Mouse (Mus musculus) c-Kit-positive CD71-positive TER-119-negative erythroid progenitor cells, embryonic 14.5 days (primary cell): Measurements from ENCODE around the gene Hsf2bp.

Experiments used
- DNase-seq: peaks from one replicate; pipeline ENCODE4 v3.0.0-alpha.2; 2013; ENCODE audit warnings: low read depth

The Hsf2bp gene

DNA sequence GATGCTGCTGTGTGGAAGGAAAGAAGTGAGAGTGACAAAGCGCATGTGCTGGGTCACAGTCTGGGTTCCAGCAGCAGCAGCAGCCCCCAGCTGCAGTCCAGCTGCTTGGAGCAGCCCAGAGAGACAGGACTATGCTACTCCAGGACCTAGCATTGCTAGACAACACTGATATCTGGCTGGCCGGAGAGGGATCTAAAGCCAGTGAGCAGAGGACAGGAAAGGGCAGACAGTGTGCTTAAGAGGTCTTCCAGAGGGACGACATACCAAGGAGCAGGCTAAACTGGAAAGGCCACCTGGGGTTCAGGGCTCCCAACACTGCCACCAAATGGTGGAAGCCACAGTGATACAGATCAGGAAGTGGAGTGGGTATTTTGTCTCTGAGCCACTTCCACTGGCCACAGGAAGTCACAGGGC is 99.0 kb downstream of the Hsf2bp start:
- no peak for DNase-seq

DNA sequence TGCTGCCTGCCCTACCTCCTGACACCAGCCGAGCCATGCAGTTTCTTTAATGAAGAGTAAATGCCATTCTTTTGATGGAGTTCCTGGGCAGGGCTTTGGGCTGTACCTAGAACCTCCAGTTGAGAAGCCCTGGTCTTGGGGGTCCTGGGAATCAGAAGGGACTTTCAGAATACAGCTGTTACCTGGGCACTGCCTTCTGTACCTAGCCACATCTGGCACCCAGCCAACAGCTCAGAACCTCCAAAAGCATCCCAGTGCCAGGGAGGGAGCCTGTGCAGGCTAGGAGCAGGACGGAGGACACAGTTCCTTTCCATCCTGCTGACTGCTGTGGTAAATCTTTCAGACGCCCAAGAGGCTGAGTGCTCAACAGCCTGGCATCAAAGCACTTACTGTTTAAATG is 100.3 kb downstream of the Hsf2bp start:
- DNase-seq = no peak

DNA sequence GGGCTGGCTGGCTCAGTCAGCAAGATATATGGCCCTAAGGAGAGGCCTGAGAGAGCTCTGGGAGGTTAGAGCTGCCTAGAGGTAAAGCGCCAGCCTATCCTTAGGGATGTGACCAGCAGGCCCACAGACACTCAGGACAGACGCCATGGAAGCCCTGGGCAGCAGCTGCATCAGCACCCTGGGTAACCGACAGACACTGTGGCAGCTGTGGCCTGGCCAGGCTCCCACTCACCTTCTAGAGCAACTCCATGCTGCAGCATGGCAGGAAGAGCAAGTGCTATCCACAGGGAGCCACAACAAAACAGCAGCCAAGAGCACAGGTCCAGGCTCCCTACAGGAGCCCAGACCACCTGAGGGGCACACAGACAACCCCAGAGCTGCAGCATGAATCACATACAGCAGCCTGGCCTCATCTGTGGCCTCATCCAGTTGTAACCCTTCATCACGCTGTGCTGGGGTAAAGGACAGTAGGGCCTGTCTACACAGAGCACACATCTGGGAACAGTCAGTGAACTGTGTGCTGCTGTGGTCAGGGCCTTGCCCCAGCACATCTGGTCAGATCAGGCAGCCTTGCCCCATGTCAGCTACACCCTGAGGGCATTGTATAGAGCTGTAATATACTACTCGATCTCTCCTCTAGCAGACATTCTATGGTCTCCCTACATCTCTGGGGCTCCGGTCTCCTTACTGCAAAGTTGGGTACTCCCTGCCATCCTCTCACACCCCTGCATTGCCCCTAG is 100.9 kb downstream of the Hsf2bp start:
- DNase-seq = no peak

DNA sequence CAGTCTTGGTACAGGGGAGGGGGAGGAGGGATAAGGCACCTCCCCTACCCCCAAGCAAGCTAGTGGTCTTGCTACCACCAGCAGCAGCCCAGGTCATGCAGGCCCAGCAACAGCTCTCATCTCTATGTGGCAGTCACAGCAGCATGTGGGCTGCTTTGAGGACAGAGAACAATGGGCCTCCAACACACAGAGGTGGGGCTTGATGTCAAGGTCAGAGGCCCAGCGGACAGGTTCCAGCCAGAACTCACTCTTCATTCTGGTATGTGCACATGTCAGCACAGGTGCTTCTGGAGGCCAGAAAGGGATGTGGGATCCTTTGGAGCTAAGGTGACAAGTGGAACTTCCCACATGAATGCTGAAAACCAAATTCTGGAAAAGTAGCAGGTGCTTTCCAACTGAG is 102.2 kb downstream of the Hsf2bp start:
- DNase-seq = no peak

DNA sequence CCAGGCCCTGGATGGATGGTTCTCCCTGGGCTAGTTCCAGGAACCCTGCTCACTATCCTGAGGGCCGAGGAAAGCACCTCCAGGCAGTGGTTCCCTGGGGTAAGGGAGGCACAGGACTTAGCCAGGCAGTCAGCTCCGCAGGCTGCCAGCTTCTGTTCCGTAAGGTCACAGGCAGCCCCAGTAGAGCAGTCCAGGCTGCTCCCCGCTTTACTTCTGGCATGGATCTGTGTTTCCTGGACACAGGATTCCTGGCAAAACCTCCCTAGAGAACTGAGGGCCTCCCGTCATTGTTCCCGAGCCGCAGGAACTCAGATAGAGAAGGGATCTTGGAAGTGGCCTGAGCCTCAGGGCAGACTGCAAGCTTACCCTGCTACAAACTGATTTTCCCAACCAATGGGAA is 104.7 kb downstream of the Hsf2bp start:
- no peak for DNase-seq

DNA sequence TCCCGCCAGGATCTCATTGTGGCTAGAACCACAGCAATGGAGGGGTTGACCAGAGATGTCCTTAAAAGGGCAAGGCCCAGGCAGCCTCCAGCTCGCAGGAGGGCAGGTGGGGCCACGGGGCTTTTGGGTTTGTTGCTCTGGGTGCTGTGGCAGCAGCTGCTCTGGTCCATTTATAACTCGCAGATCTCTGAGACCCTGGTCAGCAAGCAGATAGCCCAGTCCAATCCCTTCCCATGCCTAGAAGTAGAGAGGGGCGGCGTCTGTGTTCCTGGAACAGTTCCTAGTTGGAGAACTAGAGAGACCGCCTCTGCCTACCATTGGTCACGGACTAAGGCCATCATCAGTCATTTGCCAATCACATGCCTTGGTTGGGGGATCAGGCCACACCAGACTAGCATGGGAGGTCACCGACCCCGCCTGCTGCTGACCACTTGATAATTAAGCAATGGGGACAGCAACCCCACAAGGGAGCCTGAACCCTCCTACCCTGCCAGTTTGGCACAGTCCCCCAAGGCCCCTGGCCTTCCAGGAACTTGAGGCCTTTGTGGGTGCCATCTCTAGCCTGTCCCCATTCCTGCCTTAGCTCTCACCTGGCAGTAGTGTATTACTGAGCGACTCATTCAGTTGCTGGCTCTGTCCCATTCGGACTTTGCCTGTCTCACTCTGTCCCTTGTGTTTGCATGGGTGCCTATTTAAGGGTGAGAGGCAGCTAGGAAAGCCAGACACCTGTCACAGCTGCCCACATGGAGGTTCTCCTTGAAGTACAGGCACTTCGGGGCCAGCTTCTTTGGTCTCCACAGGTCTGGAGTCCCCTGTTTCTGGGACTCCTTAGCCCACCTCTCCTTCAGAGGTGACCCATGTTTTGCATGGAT is 106.1 kb downstream of the Hsf2bp start:
- DNase-seq = no peak

DNA sequence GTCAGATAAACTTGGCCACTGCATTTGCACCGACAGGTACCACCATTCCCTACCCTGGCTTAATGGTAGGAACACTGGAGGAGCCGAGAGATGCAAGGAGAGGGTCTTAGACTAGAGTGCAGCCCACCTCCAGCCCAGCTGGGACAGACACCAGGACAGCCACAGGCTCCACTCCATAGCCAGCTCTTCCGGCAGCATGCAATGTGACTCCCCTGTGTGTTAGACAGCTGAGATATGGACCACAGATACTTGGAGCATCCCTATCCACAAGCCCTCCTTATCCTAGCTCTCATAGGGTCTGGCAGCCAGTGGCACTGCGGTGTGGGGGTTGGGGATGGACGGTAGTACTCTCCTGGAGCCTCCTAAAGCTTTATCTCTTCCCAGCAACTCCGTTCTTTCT is 107.1 kb downstream of the Hsf2bp start:
- no peak for DNase-seq

DNA sequence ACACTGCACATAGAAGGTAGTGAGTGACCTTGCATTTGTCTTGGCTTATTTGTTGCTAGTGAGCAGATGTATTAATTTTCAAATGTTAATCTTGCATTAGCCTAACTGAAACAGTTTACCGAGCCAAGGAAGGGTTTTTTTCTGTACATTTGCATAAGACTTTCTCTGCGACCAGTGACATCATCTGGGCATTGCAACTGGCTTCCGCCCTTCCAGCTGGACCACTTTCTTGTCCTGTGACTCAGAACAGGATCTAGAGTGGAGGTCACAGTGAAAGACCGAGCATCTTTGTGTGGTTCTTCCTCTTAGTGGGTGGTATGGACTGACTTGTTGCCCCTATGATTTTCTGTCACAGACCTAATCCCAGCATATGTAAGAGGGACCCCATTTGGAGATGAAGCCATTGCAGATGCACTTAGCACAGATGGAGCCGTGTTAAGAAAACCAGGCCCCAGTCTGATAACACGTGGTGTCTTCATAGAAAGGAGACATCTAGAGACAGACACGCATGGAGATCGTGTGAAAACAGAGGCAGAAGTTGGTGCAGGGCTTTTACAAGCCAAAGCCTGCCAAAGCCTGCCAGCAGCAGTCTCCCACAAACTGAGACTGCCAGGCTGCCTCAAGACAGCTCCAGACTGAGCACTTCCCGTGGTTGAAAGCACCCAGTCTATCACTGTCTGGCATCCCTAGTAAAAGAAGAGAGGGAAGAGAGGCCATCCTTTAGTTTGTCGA is 108.1 kb downstream of the Hsf2bp start:
- DNase-seq = no peak

DNA sequence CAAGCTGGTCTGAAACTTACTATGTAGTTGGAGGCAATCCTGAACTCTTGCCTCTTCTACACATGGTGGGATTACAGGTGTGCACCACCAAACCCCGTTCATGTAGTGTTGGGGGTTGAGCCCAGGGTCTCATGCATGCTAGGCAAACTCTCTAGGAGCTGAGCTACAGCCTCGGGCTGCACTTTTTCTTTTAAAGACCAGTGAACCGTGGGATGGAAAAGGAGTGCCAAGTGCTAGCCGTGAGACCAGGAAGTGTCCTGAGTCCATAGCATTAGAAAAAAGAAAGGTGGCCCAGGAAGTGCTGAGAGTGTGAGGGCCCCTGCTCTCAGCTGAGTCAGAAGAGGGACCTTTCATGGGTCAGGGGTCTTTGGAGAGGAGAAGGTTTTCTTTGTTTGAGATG is 111.9 kb downstream of the Hsf2bp start:
- no peak for DNase-seq

DNA sequence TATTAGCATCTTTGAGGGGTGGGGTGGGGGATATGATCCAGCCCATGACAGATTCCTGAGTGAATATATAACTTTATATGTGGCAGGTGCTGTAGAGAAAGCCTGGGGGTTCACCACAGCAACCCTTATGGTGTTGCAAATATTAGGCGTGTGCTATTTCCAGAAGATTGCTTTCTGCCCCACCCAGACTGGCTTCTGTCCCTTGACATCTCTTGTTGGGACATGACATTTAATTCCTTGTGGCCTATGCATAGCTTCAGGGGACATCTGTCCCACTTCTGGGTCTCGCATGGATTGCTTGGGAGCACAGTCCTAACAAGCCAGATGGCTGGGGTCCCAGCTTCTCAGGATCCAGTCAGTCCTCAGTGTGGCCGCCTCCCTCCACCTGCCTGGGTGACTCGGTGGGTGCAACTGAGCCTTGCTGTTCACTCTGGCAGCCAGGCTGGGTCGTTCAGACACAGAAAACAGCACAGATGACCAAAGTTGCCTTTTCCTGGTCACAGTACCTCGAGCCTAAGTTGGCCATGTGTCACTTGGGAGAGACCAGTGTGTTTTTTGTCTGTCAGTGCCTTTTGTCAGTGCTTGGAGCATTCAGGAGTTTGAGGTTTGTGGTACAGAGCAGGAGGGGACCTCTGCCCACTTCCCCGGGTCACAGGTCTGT is 112.7 kb downstream of the Hsf2bp start:
- no peak for DNase-seq

DNA sequence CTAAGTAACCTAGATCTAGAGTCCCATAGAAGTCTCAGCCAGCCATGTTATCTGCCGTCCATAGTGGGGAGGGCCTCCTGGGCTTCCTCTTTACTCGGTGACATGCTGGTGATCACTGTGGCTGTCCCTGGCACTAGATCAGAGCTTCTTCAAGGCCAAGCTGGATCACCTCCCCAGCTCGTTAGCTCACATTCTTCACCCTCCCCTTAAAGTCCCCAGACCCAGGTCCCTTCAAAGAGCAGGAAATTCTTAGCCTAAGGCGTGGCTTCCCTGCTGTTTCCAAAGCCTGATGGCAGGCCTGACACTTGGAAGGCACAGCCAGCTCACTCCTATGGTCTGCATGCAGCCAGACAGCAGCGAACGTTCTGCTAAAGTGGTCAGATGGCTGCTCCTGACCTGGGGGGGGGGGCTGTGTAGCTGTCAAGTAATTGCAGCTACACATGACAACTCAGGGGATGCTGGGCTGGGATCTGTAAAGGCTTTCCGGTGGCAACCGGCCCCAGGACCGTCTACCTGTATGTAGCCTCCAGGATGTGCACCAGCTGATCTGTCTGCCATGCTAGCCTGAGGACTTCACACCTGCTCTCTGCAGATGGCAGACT is 115.5 kb downstream of the Hsf2bp start:
- DNase-seq = no peak

DNA sequence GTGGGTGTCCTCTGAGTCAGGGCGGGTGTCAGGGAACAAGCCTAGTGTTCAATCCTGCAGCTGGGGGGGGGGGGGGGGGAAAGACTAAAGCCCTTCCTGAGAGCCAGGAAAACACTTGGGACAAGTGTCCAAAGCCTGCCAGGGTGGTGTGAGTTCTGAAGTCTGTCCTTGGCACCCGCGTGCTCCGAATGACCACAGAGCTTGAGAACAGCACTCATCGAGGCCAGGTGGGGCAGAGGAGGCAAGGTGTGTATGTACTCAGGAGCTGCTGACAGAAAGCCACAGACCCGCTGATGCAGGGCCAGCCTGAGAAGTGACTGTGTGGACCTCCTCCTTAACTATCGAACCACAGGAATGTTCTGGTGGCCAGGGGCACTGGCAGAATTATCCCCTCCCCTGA is 116.5 kb downstream of the Hsf2bp start:
- DNase-seq = no peak

DNA sequence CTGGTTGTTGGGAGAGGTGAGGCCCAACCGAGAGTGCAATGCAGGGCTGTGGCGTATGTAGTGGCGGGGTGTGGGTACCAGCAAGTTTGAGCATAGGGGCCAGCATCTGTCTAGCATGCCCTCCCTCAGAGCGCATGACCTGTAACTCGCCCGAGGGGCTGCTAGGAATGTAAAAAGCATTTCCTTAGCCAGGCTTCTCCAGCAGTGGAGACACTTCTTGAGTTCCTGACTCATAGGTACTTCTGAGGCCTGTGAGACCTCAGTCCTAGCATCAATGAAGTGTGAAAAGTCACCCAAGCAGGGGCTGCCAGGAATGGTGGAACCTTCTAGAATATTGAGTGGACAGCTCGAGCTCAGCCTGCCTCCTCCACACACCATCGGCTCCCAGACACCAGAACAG is 117.8 kb downstream of the Hsf2bp start:
- DNase-seq = no peak

DNA sequence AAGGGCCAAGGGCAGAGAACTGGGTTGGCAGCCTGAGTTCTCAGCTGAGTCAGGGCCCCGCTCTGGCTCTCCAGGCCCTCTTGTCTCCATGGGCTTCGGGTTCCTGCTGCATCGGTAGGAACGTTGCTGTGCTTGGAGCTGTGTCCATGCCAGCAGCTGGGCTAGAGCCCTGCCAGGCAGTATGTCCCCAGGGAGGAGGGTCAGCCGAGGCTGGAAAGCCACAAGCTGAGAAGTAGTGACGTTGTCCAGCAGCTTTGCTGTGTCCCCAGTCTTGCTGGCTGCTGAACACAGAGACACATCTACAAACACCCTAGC is 119.7 kb downstream of the Hsf2bp start:
- DNase-seq = no peak

DNA sequence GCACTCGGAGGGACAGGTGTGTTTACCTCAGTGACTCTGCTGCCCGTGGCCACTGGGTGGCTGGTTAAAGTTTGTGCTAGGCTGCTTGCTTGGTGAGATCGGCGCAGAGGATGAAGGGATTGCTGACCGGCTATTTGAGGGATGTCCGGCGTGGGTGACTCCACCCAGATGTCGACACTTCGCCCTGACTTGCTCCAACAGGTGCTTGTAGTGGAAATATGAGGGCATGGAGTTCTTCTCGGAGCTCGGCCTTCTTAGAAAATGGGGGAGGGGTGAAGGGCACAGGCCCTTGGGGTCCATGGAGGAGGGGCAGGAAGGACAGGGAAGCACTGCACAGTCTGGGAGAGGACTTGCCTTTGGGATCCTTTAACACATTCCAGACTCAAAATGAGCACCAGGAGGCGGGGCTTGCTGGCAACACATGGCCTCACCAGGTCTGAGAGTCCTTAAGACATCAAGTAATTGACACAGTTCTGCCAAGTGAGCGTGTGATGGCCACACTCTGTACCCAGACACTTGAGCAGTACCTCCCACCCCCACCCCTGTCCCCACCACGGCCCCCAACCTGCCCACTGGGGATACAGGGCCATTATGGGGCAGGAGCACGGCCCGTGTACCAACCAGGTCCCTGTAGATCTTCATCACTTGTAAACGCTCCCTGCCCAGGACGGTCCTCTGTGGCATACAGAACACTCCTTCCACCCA is 120.2 kb downstream of the Hsf2bp start:
- no peak for DNase-seq

DNA sequence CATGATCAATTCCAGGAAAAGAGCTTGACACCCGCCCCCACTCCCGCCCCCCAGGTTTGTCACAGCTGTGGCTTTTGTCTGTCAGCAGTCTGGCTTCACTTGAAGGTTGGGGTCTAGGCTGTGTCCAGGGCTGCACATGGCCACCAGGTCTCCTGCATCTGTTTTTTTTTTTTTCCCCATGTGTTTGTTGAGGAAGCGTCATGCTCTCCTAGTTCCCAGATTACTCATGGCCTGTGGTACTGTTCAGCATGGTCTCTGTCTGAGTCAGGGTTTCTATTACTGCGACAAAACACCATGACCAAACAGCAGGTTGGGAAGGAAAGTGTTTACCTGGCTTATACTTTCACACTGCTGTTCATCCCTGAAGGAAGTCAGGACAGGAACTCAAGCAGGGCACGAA is 121.8 kb downstream of the Hsf2bp start:
- DNase-seq = no peak

DNA sequence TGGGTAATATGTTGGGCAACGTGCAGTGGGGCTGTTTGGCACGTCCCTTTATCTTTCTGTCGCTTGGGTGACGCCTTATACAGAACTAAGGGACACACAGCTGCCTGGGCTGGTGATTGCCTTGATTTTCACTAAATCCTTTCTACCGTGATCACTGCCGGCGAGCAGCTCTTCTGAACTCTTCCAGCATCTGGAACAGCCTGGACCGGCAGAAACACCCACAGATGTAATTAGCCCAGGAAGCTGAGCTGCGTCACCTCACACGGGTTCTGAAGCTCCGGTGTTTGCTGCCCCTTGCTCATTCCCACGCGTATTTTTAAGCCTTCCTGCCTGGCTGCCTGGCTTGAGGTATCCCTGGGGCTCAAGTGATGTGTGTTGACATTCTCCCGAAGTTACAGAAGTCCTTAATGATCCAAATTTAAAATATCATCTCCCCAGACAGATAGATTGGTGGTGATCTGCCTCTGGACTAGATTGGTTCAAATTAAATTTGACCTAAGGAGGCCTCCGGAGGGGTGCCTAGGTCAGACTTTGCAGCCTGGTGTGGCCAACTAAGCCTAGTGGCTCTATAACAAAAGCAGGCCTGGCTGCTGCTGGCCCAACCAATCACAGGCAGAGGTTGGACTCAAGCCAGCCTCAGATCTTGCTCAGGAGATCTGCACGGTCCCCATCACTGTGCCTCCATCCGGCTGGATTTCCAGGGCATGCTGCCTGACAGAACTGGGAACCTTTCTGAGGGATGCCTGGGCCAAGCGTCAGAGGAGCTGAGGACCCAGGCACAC is 123.1 kb downstream of the Hsf2bp start:
- no peak for DNase-seq

DNA sequence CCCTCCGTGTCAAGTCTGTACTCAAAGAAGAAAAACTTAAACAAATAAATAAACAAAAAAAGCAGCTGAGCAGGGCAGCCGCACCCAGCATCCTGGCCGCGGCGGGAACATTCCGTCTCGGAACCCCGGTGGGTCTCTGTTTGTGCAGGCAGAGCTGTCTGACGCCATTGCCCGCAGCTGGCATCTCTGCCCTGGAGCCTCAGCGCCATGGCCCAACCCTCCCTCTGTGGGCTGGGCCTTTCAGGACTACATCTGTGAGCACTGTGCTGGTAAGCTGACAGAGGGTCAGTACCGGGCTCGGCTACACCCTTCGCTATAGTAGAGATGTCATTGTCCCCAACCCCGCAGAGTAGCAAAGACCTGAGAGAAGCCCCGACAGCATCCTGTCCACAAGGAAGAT is 123.8 kb downstream of the Hsf2bp start:
- no peak for DNase-seq

DNA sequence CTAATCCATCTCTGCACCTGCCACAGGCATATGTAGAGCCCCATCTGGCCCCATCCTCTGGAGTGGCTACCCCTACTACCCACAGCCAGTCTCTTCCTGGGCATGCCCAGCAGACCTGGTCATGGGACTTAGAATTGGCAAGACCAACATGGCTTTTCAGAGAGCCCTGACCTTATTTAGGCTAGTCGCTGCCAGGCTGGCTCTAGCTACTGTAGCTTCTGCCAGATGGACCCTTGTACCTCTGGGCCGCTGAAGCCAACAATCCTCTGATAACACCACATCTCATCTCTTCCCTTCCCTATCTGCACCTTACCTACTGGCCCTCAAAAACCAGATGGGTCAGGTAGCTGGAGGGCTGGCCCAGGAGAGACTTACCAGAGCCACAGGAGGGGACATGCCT is 127.2 kb downstream of the Hsf2bp start:
- DNase-seq = no peak

DNA sequence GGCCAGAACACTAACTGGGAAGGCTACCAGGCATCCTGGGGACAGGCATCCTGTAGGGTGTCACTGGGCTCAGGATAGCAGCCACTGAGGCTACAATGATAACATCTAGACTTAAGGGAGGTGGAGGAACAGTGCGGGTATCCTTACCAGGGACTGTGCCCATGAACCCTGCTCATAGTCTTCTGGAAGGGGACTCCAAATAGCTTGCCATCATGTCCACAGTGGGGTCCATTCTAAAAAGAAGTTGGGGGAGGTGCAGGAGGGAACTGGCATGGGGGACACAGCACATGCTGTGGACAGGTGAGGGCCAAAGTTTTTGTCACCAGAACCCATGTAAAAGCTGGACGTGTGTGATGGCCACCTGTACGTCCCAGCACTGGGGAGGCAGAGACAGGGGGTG is 129.7 kb downstream of the Hsf2bp start:
- DNase-seq = no peak

DNA sequence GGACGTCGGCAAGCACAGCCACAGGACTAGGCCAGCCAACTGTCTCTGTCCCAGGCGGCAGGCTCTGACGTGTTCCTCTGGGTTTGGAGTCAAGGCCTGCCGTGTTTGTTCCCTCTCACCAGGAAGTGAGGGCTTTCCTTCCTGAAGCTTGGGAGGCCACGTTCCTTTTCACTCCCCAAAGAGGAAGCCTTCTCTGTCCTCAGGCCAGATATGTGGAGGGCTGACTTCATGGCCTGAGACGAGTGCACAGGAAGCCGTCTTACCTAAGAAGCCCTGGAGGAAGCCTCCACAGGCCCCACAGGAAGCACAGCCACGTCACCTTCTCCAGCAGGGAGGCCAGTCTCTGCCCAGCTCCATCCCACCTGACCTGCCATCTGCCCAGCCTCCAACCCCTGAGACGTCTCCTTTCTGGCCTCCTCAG is 130.3 kb downstream of the Hsf2bp start:
- no peak for DNase-seq
